Mouse (Mus musculus) olfactory bulb, adult 2 months (tissue): Measurements from ENCODE around the gene Mogs.

Experiments used
- CTCF ChIP-seq: fragments of 200-500 bp; IDR thresholded peaks from 2 replicates; pipeline ENCODE4 v1.5.1; 2012; ENCODE audit warnings: low read depth, mild to moderate bottlenecking, low read length, moderate library complexity; ENCODE audit not compliant: insufficient read depth
- POLR2A ChIP-seq: fragments of 200-500 bp; IDR thresholded peaks from 2 replicates; pipeline ENCODE4 v1.6.1; 2012; ENCODE audit warnings: mild to moderate bottlenecking, low read depth, low read length, moderate library complexity; ENCODE audit not compliant: insufficient read depth

GRCm38 (mm10) chr6:83137576-83137950, 22.3 kb downstream of the Mogs start:
- no peak for TF ChIP-seq POLR2A
- no peak for TF ChIP-seq CTCF
